Mouse (Mus musculus) bone marrow, adult 2 months (tissue): ENCODE results near the gene Gm11554. TPM values are rescaled to one million over a fixed set of nuclear protein-coding genes. Genes with fewer than 3 reads are reported as not detected.
"Not testable (repeated sequence)": the region's sequence is repeated elsewhere in the genome, so short reads cannot be mapped to it uniquely, and the experiment has no call there.

Experiments used
- H3K27ac ChIP-seq: fragments of 200-500 bp; 2 replicates; pipeline ENCODE4 v1.5.1; 2012; ENCODE audit warnings: low read depth, mild to moderate bottlenecking, control low read depth, inconsistent platforms, low read length; ENCODE audit not compliant: control insufficient read depth, poor library complexity, insufficient read depth
- H3K4me1 ChIP-seq: fragments of 200-500 bp; 2 replicates; pipeline ENCODE4 v1.6.1; 2011; ENCODE audit warnings: low read length; ENCODE audit not compliant: control insufficient read depth, insufficient read depth
- H3K4me3 ChIP-seq: fragments of 200-500 bp; replicated peaks from 2 replicates; pipeline ENCODE3; 2011; ENCODE audit warnings: mild to moderate bottlenecking, low read depth, low read length, control low read depth; ENCODE audit not compliant: control insufficient read depth
- CTCF ChIP-seq: fragments of 200-500 bp; IDR thresholded peaks from 2 replicates; pipeline ENCODE4 v1.5.1; 2011; ENCODE audit warnings: low read length, control low read depth; ENCODE audit not compliant: control insufficient read depth, insufficient read depth
- POLR2A ChIP-seq: fragments of 200-500 bp; IDR thresholded peaks from 2 replicates; pipeline ENCODE4 v1.6.1; 2011; ENCODE audit warnings: low read depth, mild to moderate bottlenecking, control low read depth, low read length, borderline replicate concordance; ENCODE audit not compliant: control insufficient read depth
- WGBS: fragments of 180-500 bp; shearing (Covaris S2); methylation state at CpG from one replicate; pipeline ENCODE4 v1.1.7; 2018; 5-methylcytosine and 5-hydroxymethylcytosine counted together
- polyA plus RNA-seq: library from polyadenylated mRNA; stranded (reverse); fragments of >200 nt; gene quantifications from 2 replicates; pipeline ENCODE4 v1.2.4, GENCODE M21; 2011; ENCODE audit warnings: low replicate concordance; ENCODE audit not compliant: missing spikeins, insufficient read depth, insufficient read length

The Gm11554 gene
- polyA plus RNA-seq: not detected in 2 replicates

DNA sequence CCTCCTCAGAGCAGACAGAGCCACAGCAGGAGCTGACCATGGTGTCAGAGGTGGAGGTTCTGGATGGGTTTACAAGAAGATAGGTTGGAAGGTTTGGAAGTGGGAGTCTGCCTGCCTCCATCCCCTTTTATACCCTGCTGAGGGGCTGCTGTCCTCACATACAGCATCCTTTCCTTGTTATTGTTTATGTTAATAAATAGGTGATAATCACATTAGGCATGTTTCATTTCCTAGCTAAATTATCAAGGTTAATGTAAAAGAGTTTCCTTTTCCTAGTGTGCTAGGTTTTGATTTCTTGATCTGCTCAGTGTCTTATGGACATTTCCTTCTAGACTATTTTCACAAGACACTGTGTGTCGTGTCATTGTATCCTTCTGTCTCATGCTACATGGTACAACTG lies at the start of gene Gm11554:
Gene Gm11554, minus strand, starts transcription at position 101 of the 400 bp plus-strand sequence.
- no CpG with 5 or more reads among the region's 1 CpGs for WGBS
- not testable (repeated sequence) for H3K27ac ChIP-seq, H3K4me3 ChIP-seq

DNA sequence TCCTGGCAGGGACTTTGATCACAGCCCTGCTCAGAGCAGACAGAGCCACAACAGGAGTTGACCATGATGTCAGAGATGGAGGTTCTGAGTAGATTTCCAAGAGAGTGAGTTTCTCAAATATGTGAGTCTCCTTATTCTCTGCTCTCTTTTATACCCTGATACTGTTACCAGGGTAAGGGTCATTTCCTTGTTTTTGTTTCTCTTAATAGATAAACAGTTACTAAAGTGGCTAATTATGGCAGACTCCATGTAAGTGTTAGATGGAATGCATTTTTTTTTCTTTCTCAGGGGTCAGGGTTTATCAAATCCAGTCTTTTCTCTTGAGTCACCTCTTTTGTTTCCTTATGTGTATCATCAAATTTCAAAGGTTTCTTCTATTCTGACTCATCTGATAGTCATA lies 47.3 kb upstream of the Gm11554 start, which contains the start of gene Krtap4-16:
Gene Krtap4-16, minus strand, starts transcription at position 101 of the 400 bp plus-strand sequence.
- no peak within 1 kb of the TSS for H3K4me3 ChIP-seq
- no peak within 1 kb of the TSS for H3K27ac ChIP-seq
- TF ChIP-seq POLR2A (no peak), CTCF (no peak)
- no peaks in the 10 kb centered on the region for H3K4me1 ChIP-seq

More for the DNA sequence above, at the start of gene Gm11554:
- not testable (repeated sequence) for H3K4me1 ChIP-seq

- no peaks in the 10 kb centered on the region for H3K4me1 ChIP-seq
- H3K27ac ChIP-seq: no peak overlapping the region
- WGBS: 83% methylated on average over 2 of the region's 2 CpGs
- no peak for TF ChIP-seq POLR2A
- TF ChIP-seq CTCF: no peak
- H3K4me3 ChIP-seq: no peak overlapping the region
These were observed 42.5 kb upstream of the Gm11554 start for GRCm38 (mm10) chr11:99846746-99847145.

GRCm38 (mm10) chr11:99842185-99842584 lies 37.9 kb upstream of the Gm11554 start:
- no peaks in the 10 kb centered on the region for H3K4me1 ChIP-seq
- no peak overlapping the region for H3K4me3 ChIP-seq
- no peak overlapping the region for H3K27ac ChIP-seq
- 61% methylated on average over 1 of the region's 1 CpGs for WGBS
- TF ChIP-seq POLR2A: no peak
- no peak for TF ChIP-seq CTCF

DNA sequence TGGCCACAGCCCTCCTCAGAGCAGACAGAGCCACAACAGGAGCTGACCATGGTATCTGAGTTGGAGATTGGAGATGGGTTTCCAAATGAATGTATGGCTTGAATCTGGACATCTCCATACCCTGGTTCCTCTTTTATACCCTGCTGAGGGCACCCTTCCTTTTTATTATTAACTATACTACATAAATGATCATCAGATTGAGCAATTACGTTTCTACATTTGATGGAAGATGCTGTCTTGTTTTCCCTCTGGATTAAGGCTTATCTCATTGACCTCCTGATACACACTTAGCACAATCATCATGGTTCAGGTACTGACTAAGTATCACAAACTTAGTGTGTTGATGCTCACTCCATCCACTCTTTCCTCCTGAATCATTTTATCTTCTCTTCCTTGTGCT lies 33.7 kb upstream of the Gm11554 start, which contains the start of gene 2300003K06Rik:
Gene 2300003K06Rik, minus strand, starts transcription at position 101 of the 400 bp plus-strand sequence.
- TF ChIP-seq POLR2A: no peak
- no peak for TF ChIP-seq CTCF
- 69% methylated on average over 1 of the region's 1 CpGs for WGBS
- no peak within 1 kb of the TSS for H3K27ac ChIP-seq
- H3K4me1 ChIP-seq: no peaks in the 10 kb centered on the region
- no peak within 1 kb of the TSS for H3K4me3 ChIP-seq

GRCm38 (mm10) chr11:99815566-99815965 lies 11.3 kb upstream of the Gm11554 start, which contains the start of gene Gm11564:
TSS of gene Gm11564 (minus strand) at chr11:99815666.
- not testable (repeated sequence) for H3K4me3 ChIP-seq, H3K4me1 ChIP-seq, H3K27ac ChIP-seq
- 66% methylated on average over 2 of the region's 2 CpGs for WGBS

- not testable (repeated sequence) for H3K27ac ChIP-seq, H3K4me1 ChIP-seq, H3K4me3 ChIP-seq
These were observed 5.5 kb upstream of the Gm11554 start, which contains the start of gene Krtap4-13 for GRCm38 (mm10) chr11:99809792-99810191. TSS of gene Krtap4-13 (minus strand) at chr11:99809892.

GRCm38 (mm10) chr11:99798832-99799231 lies 5.4 kb downstream of the Gm11554 start, which contains the start of gene Gm11569:
TSS of gene Gm11569 (minus strand) at chr11:99798932.
- H3K27ac ChIP-seq, H3K4me3 ChIP-seq, H3K4me1 ChIP-seq: not testable (repeated sequence)
- WGBS: no CpG with 5 or more reads among the region's 1 CpGs

DNA sequence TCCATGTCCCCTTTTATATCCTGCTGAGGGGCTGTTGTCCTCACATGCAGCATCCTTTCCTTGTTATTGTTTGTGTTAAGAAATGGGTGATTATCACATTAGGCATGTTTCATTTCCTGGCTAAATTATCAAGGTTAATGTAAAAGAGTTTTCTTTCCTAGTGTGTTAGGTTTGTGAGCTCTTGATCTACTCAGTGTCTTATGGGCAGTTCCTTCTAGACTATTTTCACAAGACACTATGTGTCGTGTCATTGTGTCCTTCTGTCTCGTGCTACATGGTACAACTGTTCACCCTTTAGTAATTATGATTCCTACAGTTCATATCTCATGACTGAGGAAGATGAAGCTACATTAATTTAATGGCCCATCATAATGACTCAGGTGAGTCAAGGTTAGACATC lies 10.9 kb downstream of the Gm11554 start, which contains the start of gene Gm11596:
Gene Gm11596, minus strand, starts transcription at position 101 of the 400 bp plus-strand sequence.
- H3K4me1 ChIP-seq: no peaks in the 10 kb centered on the region
- no peak within 1 kb of the TSS for H3K27ac ChIP-seq
- WGBS: 66% methylated on average over 2 of the region's 2 CpGs
- TF ChIP-seq CTCF (no peak), POLR2A (no peak)
- no peak within 1 kb of the TSS for H3K4me3 ChIP-seq

DNA sequence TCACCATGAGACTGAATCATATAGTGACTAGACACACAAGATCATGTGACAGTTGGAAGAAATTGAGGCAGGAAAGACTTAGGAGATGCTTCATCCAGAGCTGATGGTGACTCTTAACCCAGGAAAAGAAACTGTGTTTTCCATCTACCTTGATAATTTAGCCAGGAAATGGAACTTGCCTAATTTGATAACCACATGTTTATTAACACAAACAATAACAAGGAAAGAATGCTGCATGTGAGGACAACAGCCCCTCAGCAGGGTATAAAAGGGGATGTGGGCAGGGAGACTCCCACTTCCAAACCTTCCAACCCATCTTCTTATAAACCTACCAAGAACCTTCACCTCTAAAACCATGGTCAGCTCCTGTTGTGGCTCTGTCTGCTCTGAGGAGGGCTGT lies 19.3 kb downstream of the Gm11554 start, which contains the start of gene Krtap4-9:
Gene Krtap4-9, plus strand, starts transcription at position 301 of the 400 bp plus-strand sequence.
- not testable (repeated sequence) for H3K4me1 ChIP-seq, H3K4me3 ChIP-seq, H3K27ac ChIP-seq
